Comparison of ENCODE assay signal across 8 mouse cellular contexts in genomic region chr11:40734251-40734752, GRCm38 (mm10). TPM values are rescaled to one million over a fixed set of nuclear protein-coding genes. Genes with fewer than 3 reads are reported as not detected.
A peak's percentile ranks its signal among the peaks of the same experiment; 100 is the strongest.
DNase-seq lines count a peak whose midpoint lies in the region; ATAC-seq and TF ChIP-seq lines count a peak whose summit lies in the region.

No protein-coding gene starts in this region.

- peak overlapping the region; percentile 83 for H3K27ac ChIP-seq in testis, adult 2 months (ENCODE audit: control insufficient read depth, insufficient read depth, low read depth, low read length)
- H3K27ac ChIP-seq in limb, embryonic 15.5 days, result peak overlapping the region; percentile 87

- H3K9me3 ChIP-seq in limb, embryonic 15.5 days, result no peaks in the 10 kb centered on the region

- DNase-seq in embryo, embryonic 10 days (ENCODE audit: low spot score), result peak; percentile 26
- DNase-seq in embryo, embryonic 9.5 days (ENCODE audit: extremely low spot score), result no peak
- DNase-seq in testis, postnatal 10 days (ENCODE audit: low spot score), result no peak
- DNase-seq in adrenal gland, postnatal 25 days, result no peak
- no peak for DNase-seq in c-Kit-positive CD71-positive TER-119-positive erythroid progenitor cells, embryonic 14.5 days (ENCODE audit: low spot score)
- DNase-seq in kidney, postnatal 14 days, result no peak

- ATAC-seq in limb, embryonic 15.5 days (ENCODE audit: insufficient number of reproducible peaks, low FRiP score, low TSS enrichment, low read depth), result no peak

- peak overlapping the region; percentile 98 for H3K4me3 ChIP-seq in testis, adult 2 months (ENCODE audit: control insufficient read depth, low read depth, low read length)
- H3K4me3 ChIP-seq in limb, embryonic 15.5 days, result peak overlapping the region; percentile 94

- no peak for TF ChIP-seq CTCF in testis, adult 2 months (IDR thresholded peaks at IDR 0.05; ENCODE audit: control insufficient read depth, insufficient read depth, insufficient replicate concordance, low read depth, low read length)

- WGBS in limb, embryonic 15.5 days, result 4% methylated on average over 11 of the region's 11 CpGs

- peak overlapping the region; percentile 74 for H3K4me2 ChIP-seq in limb, embryonic 15.5 days

- H3K36me3 ChIP-seq in testis, adult 2 months (ENCODE audit: control insufficient read depth, insufficient read depth, low read length), result no peaks in the 10 kb centered on the region
- peaks cover 27% of the 10 kb centered on the region for H3K36me3 ChIP-seq in limb, embryonic 15.5 days

- H3K27me3 ChIP-seq in testis, adult 2 months (ENCODE audit: control insufficient read depth, insufficient read depth, low read length), result no peaks in the 10 kb centered on the region
- H3K27me3 ChIP-seq in limb, embryonic 15.5 days, result no peaks in the 10 kb centered on the region

- H3K4me1 ChIP-seq in testis, adult 2 months (ENCODE audit: control insufficient read depth, insufficient read depth, low read length), result peaks cover 4% of the 10 kb centered on the region
- H3K4me1 ChIP-seq in limb, embryonic 15.5 days, result peaks cover 22% of the 10 kb centered on the region

- no peak for TF ChIP-seq POLR2A in testis, adult 2 months (IDR thresholded peaks at IDR 0.05; ENCODE audit: control insufficient read depth, low read depth, low read length)

- peak overlapping the region; percentile 92 for H3K9ac ChIP-seq in limb, embryonic 15.5 days

RNA-seq across cellular contexts. Expression of gene Nudcd2, which starts 0.8 kb away (rescaled TPM):
- 9.7 and 15.1 TPM in 2 replicates for polyA plus RNA-seq in testis, adult 2 months (2012; rRNA removed)
- polyA plus RNA-seq in limb, embryonic 15.5 days (2015; fragmentation: Nextera tagmentation; extraction: Ambion mirVana), result 120 and 129 TPM in 2 replicates
- 30.7 and 35.4 TPM in 2 replicates for total RNA-seq in adrenal gland, postnatal 25 days (2021)

RNA-seq across cellular contexts. Expression of gene Hmmr, which starts 1.1 kb away (rescaled TPM):
- 5.0 and 6.8 TPM in 2 replicates for polyA plus RNA-seq in testis, adult 2 months (2012; rRNA removed)
- polyA plus RNA-seq in limb, embryonic 15.5 days (2015; fragmentation: Nextera tagmentation; extraction: Ambion mirVana), result 36.7 and 37.0 TPM in 2 replicates
- total RNA-seq in adrenal gland, postnatal 25 days (2021), result 3.6 and 5.4 TPM in 2 replicates

RNA-seq across cellular contexts. Expression of gene Ccng1, which starts 20.8 kb away (rescaled TPM):
- polyA plus RNA-seq in testis, adult 2 months (2012; rRNA removed), result 1.6 and 1.8 TPM in 2 replicates
- polyA plus RNA-seq in limb, embryonic 15.5 days (2015; fragmentation: Nextera tagmentation; extraction: Ambion mirVana), result 48.8 and 62.6 TPM in 2 replicates
- total RNA-seq in adrenal gland, postnatal 25 days (2021), result 64.5 and 65.3 TPM in 2 replicates

RNA-seq across cellular contexts. Expression of gene Mat2b, which starts 39.3 kb away (rescaled TPM):
- polyA plus RNA-seq in testis, adult 2 months (2012; rRNA removed), result 11.1 and 12.7 TPM in 2 replicates
- 104 and 109 TPM in 2 replicates for polyA plus RNA-seq in limb, embryonic 15.5 days (2015; fragmentation: Nextera tagmentation; extraction: Ambion mirVana)
- total RNA-seq in adrenal gland, postnatal 25 days (2021), result 80.6 and 102 TPM in 2 replicates

Comparison
In these comparisons a context has a peak if more than half of its experiments do, and no peak if none do; other contexts are left out.
1. RNA of gene Ccng1, which starts 20.8 kb away (polyA plus RNA-seq): 48.8 to 62.6 TPM in limb, embryonic 15.5 days; 1.6 to 1.8 TPM in testis, adult 2 months; every median in the first group is over 10 times any median in the second.